Mouse (Mus musculus) layer of hippocampus, postnatal 10 days (tissue): ENCODE measurements at regions not wholly inside any gene's neighbourhood (a gene's known extent, or its start where the extent isn't known, plus 50 kb on each side); places are given as distances from the start of the nearest gene placed in this dataset.

Experiments
- DNase-seq, 2 experiments: peaks; one replicate each; pipeline ENCODE4 v3.0.0; 2021; ENCODE audit warnings: low spot score in 2 of 2

DNA sequence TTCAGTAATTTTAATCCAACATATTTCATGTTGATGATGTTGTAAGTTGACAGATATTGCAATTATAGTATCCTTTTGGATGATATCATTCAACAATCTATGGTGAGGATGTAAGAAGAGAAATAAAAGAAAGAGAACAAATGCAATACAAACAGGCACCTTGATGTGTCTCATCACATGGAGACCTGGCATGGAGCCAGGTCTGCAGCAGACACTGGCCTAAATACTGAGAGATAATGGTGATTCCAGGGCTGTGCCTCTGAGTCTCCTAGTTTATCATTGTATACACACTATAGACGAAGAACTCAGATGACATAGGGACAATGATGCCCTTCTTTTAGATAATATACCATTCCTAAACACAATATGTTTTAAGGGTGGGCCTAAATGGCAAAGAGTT, 1068.5 kb upstream of the Klhl29 start:
- no peak for DNase-seq

DNA sequence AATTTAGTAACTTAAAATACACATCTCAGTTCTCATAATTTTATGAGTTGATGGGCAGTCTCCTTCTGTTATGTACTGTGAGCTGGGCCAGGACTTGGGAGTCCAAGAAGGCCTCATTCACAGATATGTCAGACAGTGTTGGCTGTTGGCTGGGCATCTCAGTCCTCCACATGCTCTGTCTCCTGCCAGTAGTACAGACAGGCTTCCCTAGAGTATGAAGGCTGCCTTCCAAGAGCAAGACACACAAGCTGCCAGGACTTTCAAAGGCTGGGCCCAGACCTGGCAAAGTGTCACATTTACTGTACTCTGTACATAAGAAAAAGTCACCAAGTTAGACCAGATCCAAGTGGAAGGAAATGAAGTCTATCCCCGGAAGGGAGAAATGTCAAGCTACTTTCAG, 1042.3 kb upstream of the Klhl29 start:
- DNase-seq: peak in 1 of 2 experiments; percentile 12

GRCm38 (mm10) chr12:6400591-6400990, 1025.1 kb upstream of the Klhl29 start:
- peak in 1 of 2 experiments; percentile 12 for DNase-seq

DNA sequence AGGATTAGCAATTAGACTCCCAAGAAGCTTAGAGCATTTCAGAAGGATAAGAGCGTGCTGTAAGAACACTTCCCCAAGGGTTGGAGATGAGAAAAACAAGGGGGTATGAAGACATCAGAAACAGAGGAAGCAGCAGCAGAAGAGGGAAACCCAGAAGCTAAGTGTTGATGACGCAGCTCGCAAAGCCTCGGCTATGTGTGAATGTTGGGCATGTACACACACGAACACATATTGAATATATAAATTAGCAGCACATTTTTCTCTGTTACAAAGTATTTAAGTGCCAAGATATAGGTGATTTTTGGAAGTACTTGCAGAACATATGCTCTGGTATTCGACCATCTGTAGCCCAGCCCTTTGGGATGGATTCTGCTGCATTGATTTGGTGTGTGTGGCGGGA, 1006.4 kb upstream of the Klhl29 start:
- no peak for DNase-seq

DNA sequence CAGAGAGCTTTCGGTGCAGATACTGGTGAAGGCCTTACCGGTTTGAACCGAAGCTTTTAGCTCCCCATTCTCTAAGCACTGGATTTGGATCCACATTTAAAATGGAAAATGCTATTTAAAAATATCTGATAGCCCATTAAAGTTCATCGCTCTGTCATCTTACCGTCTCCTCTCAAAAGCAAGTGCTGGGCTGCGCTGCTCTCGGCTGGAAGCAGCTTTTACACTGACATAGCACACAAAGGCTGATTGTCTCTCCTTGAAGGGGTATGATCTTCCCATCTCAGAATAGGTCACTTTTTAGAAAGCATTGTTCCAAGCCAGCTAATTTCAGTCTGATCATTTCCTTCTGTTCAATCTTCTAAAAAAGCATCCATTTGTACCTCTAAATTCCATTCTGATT, 992.1 kb upstream of the Klhl29 start:
- no peak for DNase-seq
